Mouse (Mus musculus) heart, embryonic 11.5 days (tissue): Measurements from ENCODE around the gene Rps6kc1. TPM values are rescaled to one million over a fixed set of nuclear protein-coding genes. Genes with fewer than 3 reads are reported as not detected.

Experiments
- ATAC-seq: fragments of 200-750 bp; cut with Nextera tagmentation; replicated peaks from 2 replicates; pipeline ENCODE4 v1.8.0; 2017; ENCODE audit warnings: moderate library complexity; ENCODE audit not compliant: insufficient number of reproducible peaks, low FRiP score, low TSS enrichment
- H3K27ac ChIP-seq: fragments of 300-500 bp; sonication (generic); 2 replicates; pipeline ENCODE4 v1.5.1; 2014; ENCODE audit warnings: mild to moderate bottlenecking, low read depth, low read length
- H3K27me3 ChIP-seq: fragments of 300-500 bp; sonication (generic); 2 replicates; pipeline ENCODE4 v1.6.1; 2014; ENCODE audit warnings: mild to moderate bottlenecking, low read length, mixed read lengths; ENCODE audit not compliant: control insufficient read depth, insufficient read depth
- H3K36me3 ChIP-seq: fragments of 300-500 bp; sonication (generic); 2 replicates; pipeline ENCODE4 v1.6.1; 2014; ENCODE audit warnings: mild to moderate bottlenecking, low read length, moderate library complexity, mixed read lengths; ENCODE audit not compliant: control insufficient read depth, insufficient read depth
- H3K4me1 ChIP-seq: fragments of 300-500 bp; sonication (generic); 2 replicates; pipeline ENCODE4 v1.6.1; 2014; ENCODE audit warnings: low read length; ENCODE audit not compliant: control insufficient read depth, insufficient read depth
- H3K4me2 ChIP-seq: fragments of 300-500 bp; sonication (generic); 2 replicates; pipeline ENCODE4 v1.6.1; 2014; ENCODE audit warnings: mild to moderate bottlenecking, moderate library complexity
- H3K4me3 ChIP-seq: fragments of 300-500 bp; sonication (generic); 2 replicates; pipeline ENCODE4 v1.5.1; 2014; ENCODE audit warnings: low read depth, low read length
- H3K9ac ChIP-seq: fragments of 300-500 bp; sonication (generic); 2 replicates; pipeline ENCODE4 v1.6.1; 2014; ENCODE audit warnings: mild to moderate bottlenecking, low read depth, low read length, moderate library complexity
- H3K9me3 ChIP-seq: fragments of 300-500 bp; sonication (generic); replicated peaks from 2 replicates; pipeline ENCODE4 v1.6.1; 2016; ENCODE audit warnings: low read length; ENCODE audit not compliant: control insufficient read depth
- WGBS: fragments of 180-500 bp; shearing (Covaris S2); extraction: QIAGEN DNeasy Blood & Tissue Kit; methylation state at CpG from one replicate; pipeline ENCODE4 v1.1.7; 2014; ENCODE audit not compliant: insufficient replicate concordance; 5-methylcytosine and 5-hydroxymethylcytosine counted together
- polyA plus RNA-seq: library from polyadenylated mRNA; unstranded; fragments of >200 nt; fragmentation: Nextera tagmentation; extraction: Ambion mirVana; gene quantifications from 2 replicates; pipeline ENCODE4 v1.2.1, GENCODE M21; 2014

Gene Rps6kc1
- polyA plus RNA-seq, 1 experiment from 2014 or later: 8.9 TPM

- Histone ChIP-seq H3K4me2 (no peak overlapping the region), H3K4me3 (no peak overlapping the region), H3K27me3 (no peaks in the 10 kb centered on the region), H3K36me3 (peaks cover 4% of the 10 kb centered on the region; the same call in 1 of the 2 replicates), H3K4me1 (peaks cover 10% of the 10 kb centered on the region), H3K27ac (no peak overlapping the region), H3K9ac (no peak overlapping the region), H3K9me3 (no peaks in the 10 kb centered on the region)
- WGBS: 90% methylated on average over 11 of the region's 11 CpGs
- ATAC-seq: no peak
These were observed 67.2 kb downstream of the Rps6kc1 start for GRCm38 (mm10) chr1:190844356-190844755.

DNA sequence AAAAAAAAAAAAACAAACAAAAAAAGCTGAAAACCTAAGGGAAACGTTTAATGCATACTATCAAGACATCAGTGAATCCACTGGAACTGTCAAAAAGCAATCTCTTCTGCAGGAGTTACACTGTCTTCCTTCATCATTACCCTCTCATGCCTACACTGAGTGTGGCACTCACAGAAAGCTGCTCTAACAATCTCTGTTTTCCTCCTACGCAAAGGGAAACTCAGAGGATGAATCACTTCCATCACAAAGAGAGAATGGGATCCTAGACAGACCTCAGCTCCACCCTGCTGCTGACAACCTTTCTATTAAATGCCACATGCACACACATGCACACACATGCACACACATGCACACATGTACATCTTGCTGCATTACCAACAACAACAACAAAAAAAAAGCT is 75.5 kb downstream of the Rps6kc1 start:
- Histone ChIP-seq H3K4me2 (no peak overlapping the region), H3K27me3 (no peaks in the 10 kb centered on the region), H3K27ac (no peak overlapping the region), H3K4me3 (no peak overlapping the region), H3K9me3 (no peaks in the 10 kb centered on the region), H3K9ac (no peak overlapping the region), H3K36me3 (no peaks in the 10 kb centered on the region), H3K4me1 (peaks cover 5% of the 10 kb centered on the region; the same call in 1 of the 2 replicates)
- WGBS: 65% methylated on average over 2 of the region's 2 CpGs
- no peak for ATAC-seq

DNA sequence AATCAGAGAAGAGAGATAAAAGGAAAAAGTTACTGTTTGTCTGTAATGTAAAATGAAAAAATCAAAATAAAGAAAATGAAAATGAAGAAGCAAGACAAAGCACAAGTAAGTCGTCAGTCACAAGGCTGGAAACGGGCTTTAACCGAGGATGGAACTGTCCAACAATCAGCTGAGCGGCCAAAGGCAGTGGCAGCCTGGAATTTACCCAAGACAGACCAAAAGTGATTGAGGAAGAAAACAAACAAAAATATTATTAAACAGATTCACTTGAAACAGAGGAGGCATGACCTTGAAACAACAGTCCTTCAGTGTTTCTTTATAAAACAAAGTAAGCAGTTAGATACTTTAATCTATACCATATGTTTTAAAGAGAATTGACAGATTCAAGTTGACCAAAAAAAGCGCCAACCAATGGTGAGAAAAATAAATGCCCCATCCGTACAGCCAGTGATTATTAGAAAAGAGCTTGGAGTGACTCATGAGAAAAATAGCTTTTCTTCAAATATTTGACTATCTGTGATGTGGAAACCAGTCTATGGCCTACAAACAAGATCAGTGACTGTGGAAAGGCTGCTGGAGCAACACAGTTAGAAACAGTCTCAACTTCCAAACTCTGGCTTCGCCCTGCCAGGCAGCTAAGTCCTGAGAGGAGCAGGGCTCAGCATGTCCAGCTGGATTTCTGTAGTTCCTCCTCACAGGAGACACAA is 77.2 kb downstream of the Rps6kc1 start:
- Histone ChIP-seq H3K36me3 (no peaks in the 10 kb centered on the region), H3K9me3 (no peaks in the 10 kb centered on the region), H3K4me2 (no peak overlapping the region), H3K4me1 (peaks cover 5% of the 10 kb centered on the region; the same call in 1 of the 2 replicates), H3K27ac (no peak overlapping the region), H3K4me3 (no peak overlapping the region), H3K9ac (no peak overlapping the region), H3K27me3 (no peaks in the 10 kb centered on the region)
- 62% methylated on average over 7 of the region's 7 CpGs for WGBS
- ATAC-seq: no peak

DNA sequence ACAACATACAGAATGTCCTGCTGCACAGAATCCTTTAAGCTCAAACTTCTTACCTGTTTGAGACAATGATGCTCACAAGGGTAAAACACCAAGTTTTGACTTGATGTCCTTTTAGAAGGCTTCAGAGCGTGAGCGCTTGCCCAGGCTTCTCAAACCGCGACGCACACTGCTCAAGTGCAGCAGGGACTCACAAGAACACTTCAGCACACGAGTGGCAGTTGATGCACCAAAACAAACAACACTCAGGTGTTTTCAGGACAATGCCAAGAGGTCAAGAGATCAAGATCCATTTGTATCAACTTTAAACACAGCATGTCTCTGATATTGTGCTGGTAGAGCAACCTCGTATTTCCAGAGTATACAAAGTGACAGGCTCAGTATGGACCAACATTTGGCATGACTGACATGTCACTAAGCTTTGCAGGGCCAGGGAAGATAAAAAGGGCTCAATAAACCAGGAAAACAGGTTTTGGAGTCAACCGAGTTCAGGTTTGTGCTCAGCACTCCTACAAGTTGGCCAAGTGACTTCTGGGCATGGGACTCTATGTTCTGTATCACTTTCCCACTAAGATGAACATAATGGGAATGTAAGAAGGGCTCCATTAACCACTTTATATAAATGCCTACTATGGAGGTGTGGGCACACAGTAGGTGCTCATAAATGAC is 78.5 kb downstream of the Rps6kc1 start:
- peaks cover 5% of the 10 kb centered on the region; the same call in 1 of the 2 replicates for H3K4me1 ChIP-seq
- no peak overlapping the region for H3K4me3 ChIP-seq
- H3K36me3 ChIP-seq: no peaks in the 10 kb centered on the region
- no peak overlapping the region for H3K4me2 ChIP-seq
- H3K9me3 ChIP-seq: no peaks in the 10 kb centered on the region
- no peak overlapping the region for H3K27ac ChIP-seq
- H3K27me3 ChIP-seq: no peaks in the 10 kb centered on the region
- no peak overlapping the region for H3K9ac ChIP-seq
- no peak for ATAC-seq
- WGBS: 76% methylated on average over 8 of the region's 8 CpGs

GRCm38 (mm10) chr1:190831839-190832497 is 79.6 kb downstream of the Rps6kc1 start:
- Histone ChIP-seq H3K9ac (no peak overlapping the region), H3K27ac (no peak overlapping the region), H3K36me3 (no peaks in the 10 kb centered on the region), H3K4me1 (peaks cover 5% of the 10 kb centered on the region; the same call in 1 of the 2 replicates), H3K4me2 (no peak overlapping the region), H3K4me3 (no peak overlapping the region), H3K27me3 (no peaks in the 10 kb centered on the region), H3K9me3 (no peaks in the 10 kb centered on the region)
- no peak for ATAC-seq
- 51% methylated on average over 10 of the region's 10 CpGs for WGBS

- Histone ChIP-seq H3K27ac (no peak overlapping the region), H3K4me3 (no peak overlapping the region), H3K36me3 (no peaks in the 10 kb centered on the region), H3K4me2 (no peak overlapping the region), H3K9ac (no peak overlapping the region), H3K4me1 (peaks cover 7% of the 10 kb centered on the region), H3K9me3 (no peaks in the 10 kb centered on the region), H3K27me3 (no peaks in the 10 kb centered on the region)
- 84% methylated on average over 9 of the region's 9 CpGs for WGBS
- ATAC-seq: no peak
These were observed 85.0 kb downstream of the Rps6kc1 start for GRCm38 (mm10) chr1:190826486-190827034.

- Histone ChIP-seq H3K36me3 (no peaks in the 10 kb centered on the region), H3K4me3 (no peak overlapping the region), H3K9ac (no peak overlapping the region), H3K4me2 (no peak overlapping the region), H3K27ac (no peak overlapping the region), H3K27me3 (no peaks in the 10 kb centered on the region), H3K9me3 (no peaks in the 10 kb centered on the region), H3K4me1 (peaks cover 22% of the 10 kb centered on the region)
- WGBS: 68% methylated on average over 4 of the region's 4 CpGs
- ATAC-seq: no peak
These were observed 87.8 kb downstream of the Rps6kc1 start for GRCm38 (mm10) chr1:190823745-190824144.

- H3K27ac ChIP-seq: no peak overlapping the region
- H3K27me3 ChIP-seq: no peaks in the 10 kb centered on the region
- no peak overlapping the region for H3K9ac ChIP-seq
- ATAC-seq: no peak
- H3K36me3 ChIP-seq: no peaks in the 10 kb centered on the region
- no peak overlapping the region for H3K4me3 ChIP-seq
- no peaks in the 10 kb centered on the region for H3K9me3 ChIP-seq
- peaks cover 25% of the 10 kb centered on the region for H3K4me1 ChIP-seq
- no peak overlapping the region for H3K4me2 ChIP-seq
- 79% methylated on average over 11 of the region's 11 CpGs for WGBS
These were observed 95.4 kb downstream of the Rps6kc1 start for GRCm38 (mm10) chr1:190816141-190816540.
